Mouse (Mus musculus) gastrocnemius, postnatal 4 days (tissue): ENCODE measurements around the gene Ifi27l2b. TPM values are rescaled to one million over a fixed set of nuclear protein-coding genes. Genes with fewer than 3 reads are reported as not detected.
"Not testable (repeated sequence)": the region's sequence is repeated elsewhere in the genome, so short reads cannot be mapped to it uniquely, and the experiment has no call there.

ENCODE experiments used
- DNase-seq, 2 experiments: peaks; one replicate each; pipeline ENCODE4 v3.0.0; 2021 to 2022; ENCODE audit warnings: low spot score in 2 of 2, mixed read lengths in 2 of 2
- long read RNA-seq, 2 experiments: library from polyadenylated mRNA; stranded (forward); transcript quantifications; one replicate each; pipeline ENCODE4 v2.0.0; 2021
- total RNA-seq, 2 experiments: library from RNA; stranded (reverse); gene quantifications; 2 replicates each; pipeline ENCODE4 v1.2.3; 2021

Gene Ifi27l2b
- total RNA-seq: not detected
- long read RNA-seq, experiment 1: 0 reads
- long read RNA-seq, experiment 2: 0 reads

- no peak for DNase-seq
These were observed at the start of gene Ifi27l2b for GRCm38 (mm10) chr12:103457140-103457539. Gene Ifi27l2b, minus strand, starts transcription at chr12:103457223.

- DNase-seq: no peak
These were observed 47.4 kb upstream of the Ifi27l2b start for GRCm38 (mm10) chr12:103504402-103504801.

- DNase-seq: no peak
These were observed 46.3 kb upstream of the Ifi27l2b start for GRCm38 (mm10) chr12:103503300-103503699.

GRCm38 (mm10) chr12:103499261-103499660 is 42.2 kb upstream of the Ifi27l2b start:
- DNase-seq: no peak

GRCm38 (mm10) chr12:103498768-103499167 is 41.7 kb upstream of the Ifi27l2b start:
- DNase-seq: no peak

- DNase-seq: peak in 1 of 2 experiments; percentile 22
These were observed 37.5 kb upstream of the Ifi27l2b start for GRCm38 (mm10) chr12:103494486-103494885.

- peak; percentile 45 to 73 for DNase-seq
These were observed 35.7 kb upstream of the Ifi27l2b start for GRCm38 (mm10) chr12:103492767-103493166.

- no peak for DNase-seq
These were observed 34.2 kb upstream of the Ifi27l2b start for GRCm38 (mm10) chr12:103491091-103491730.

- no peak for DNase-seq
These were observed 30.7 kb upstream of the Ifi27l2b start for GRCm38 (mm10) chr12:103487750-103488149.

GRCm38 (mm10) chr12:103487276-103487675 is 30.3 kb upstream of the Ifi27l2b start:
- DNase-seq: peak in 1 of 2 experiments; percentile 26

- DNase-seq: no peak
These were observed 29.7 kb upstream of the Ifi27l2b start for GRCm38 (mm10) chr12:103486726-103487125.

- DNase-seq: not testable (repeated sequence)
These were observed 27.4 kb upstream of the Ifi27l2b start for GRCm38 (mm10) chr12:103484200-103484972.

- peak in 1 of 2 experiments; percentile 6 for DNase-seq
These were observed 25.8 kb upstream of the Ifi27l2b start for GRCm38 (mm10) chr12:103482781-103483180.

GRCm38 (mm10) chr12:103481671-103482070 is 24.6 kb upstream of the Ifi27l2b start:
- DNase-seq: peak in 1 of 2 experiments; percentile 3

- no peak for DNase-seq
These were observed 20.5 kb upstream of the Ifi27l2b start for GRCm38 (mm10) chr12:103477461-103478015.

- no peak for DNase-seq
These were observed 19.9 kb upstream of the Ifi27l2b start for GRCm38 (mm10) chr12:103476779-103477389.

GRCm38 (mm10) chr12:103474481-103474880 is 17.5 kb upstream of the Ifi27l2b start:
- no peak for DNase-seq

- DNase-seq: not testable (repeated sequence)
These were observed 296 bp downstream of the Ifi27l2b start for GRCm38 (mm10) chr12:103456727-103457126.

- no peak for DNase-seq
These were observed 3.7 kb downstream of the Ifi27l2b start for GRCm38 (mm10) chr12:103453361-103453760.

- DNase-seq: no peak
These were observed 12.0 kb downstream of the Ifi27l2b start for GRCm38 (mm10) chr12:103445060-103445459.

- DNase-seq: not testable (repeated sequence)
These were observed 12.8 kb downstream of the Ifi27l2b start for GRCm38 (mm10) chr12:103444261-103444660.

- DNase-seq: no peak
These were observed 13.5 kb downstream of the Ifi27l2b start, which contains the start of gene Ifi27l2a for GRCm38 (mm10) chr12:103443524-103443923. Gene Ifi27l2a, minus strand, starts transcription at chr12:103443680.
